In the genomic region with DNA sequence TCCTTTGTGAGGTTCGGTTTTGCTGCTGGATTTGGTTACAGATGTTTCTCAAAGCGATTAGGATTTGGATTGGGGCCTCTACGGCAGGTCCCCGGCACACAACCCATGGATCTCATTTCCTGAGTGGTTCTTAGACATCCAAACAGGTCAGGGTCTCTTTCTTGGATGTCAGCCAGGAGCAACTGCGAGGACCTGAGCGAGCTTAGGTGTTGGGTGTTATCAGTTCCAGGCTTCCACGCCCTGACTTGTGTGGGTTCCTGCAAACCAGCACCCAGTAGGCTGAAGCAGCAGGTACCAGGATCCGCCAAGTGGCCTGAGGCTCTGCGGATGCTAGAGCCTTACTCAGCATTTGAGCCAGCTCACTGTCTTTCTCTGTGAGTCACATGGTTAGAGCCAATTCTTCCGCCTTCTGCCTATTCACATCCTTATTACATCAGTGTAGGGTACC, we compare ENCODE assay signal across 8 mouse cellular contexts.
DNase-seq lines count a peak whose midpoint lies in the region; ATAC-seq lines count a peak whose summit lies in the region.

No protein-coding gene starts in this region.

- H3K36me3 ChIP-seq in forebrain, embryonic 13.5 days (ENCODE audit: poor library complexity, severe bottlenecking): no peaks in the 10 kb centered on the region
- no peaks in the 10 kb centered on the region for H3K36me3 ChIP-seq in lung, embryonic 15.5 days

- peak; percentile 5; the same call in 1 of the 2 replicates for ATAC-seq in forebrain, embryonic 13.5 days
- ATAC-seq in inflammation-experienced regulatory T-cells, adult 6 months: peak; percentile 7
- no peak for ATAC-seq in lung, embryonic 15.5 days (ENCODE audit: borderline replicate concordance, extremely low read depth, low FRiP score, low TSS enrichment)

- peaks cover 12% of the 10 kb centered on the region for H3K4me1 ChIP-seq in forebrain, embryonic 13.5 days
- H3K4me1 ChIP-seq in lung, embryonic 15.5 days: peaks cover 11% of the 10 kb centered on the region

- H3K4me2 ChIP-seq in forebrain, embryonic 13.5 days: peak overlapping the region; percentile 64
- peak overlapping the region; percentile 69 for H3K4me2 ChIP-seq in lung, embryonic 15.5 days

- DNase-seq in heart, adult 18-20 months: peak; percentile 36 to 56
- no peak for DNase-seq in heart, postnatal 25 days (ENCODE audit: low spot score)
- peak; percentile 23 for DNase-seq in adrenal gland, postnatal 25 days
- peak; percentile 13 for DNase-seq in retina, embryonic 14.5 days (ENCODE audit: low spot score)
- DNase-seq in left cerebral cortex, adult 8-10 months (ENCODE audit: low spot score in 2 of 2): no peak

- intact Hi-C loops in heart, postnatal 25 days (cut with DNase I): loop anchor here (2.0 to 10.0 kb wide), 7 partner anchors 207 to 1243 kb away; no protein-coding TSS in a partner anchor

- H3K9me3 ChIP-seq in forebrain, embryonic 13.5 days (replicated peaks): no peaks in the 10 kb centered on the region
- H3K9me3 ChIP-seq in lung, embryonic 15.5 days: no peaks in the 10 kb centered on the region

- H3K4me3 ChIP-seq in forebrain, embryonic 13.5 days: peak overlapping the region; percentile 39
- H3K4me3 ChIP-seq in lung, embryonic 15.5 days: peak overlapping the region; percentile 43

- peak overlapping the region; percentile 40 for H3K9ac ChIP-seq in forebrain, embryonic 13.5 days
- peak overlapping the region; percentile 40 for H3K9ac ChIP-seq in lung, embryonic 15.5 days

- 29% methylated on average over 10 of the region's 10 CpGs for WGBS in forebrain, embryonic 13.5 days
- 22% methylated on average over 10 of the region's 10 CpGs for WGBS in lung, embryonic 15.5 days

- no peak overlapping the region for H3K27ac ChIP-seq in forebrain, embryonic 13.5 days
- no peak overlapping the region for H3K27ac ChIP-seq in lung, embryonic 15.5 days

- 0 out of 2 replicates have a peak, but pooled peaks cover 2% of the 10 kb centered on the region for H3K27me3 ChIP-seq in forebrain, embryonic 13.5 days
- H3K27me3 ChIP-seq in lung, embryonic 15.5 days: no peaks in the 10 kb centered on the region

Comparison
In these comparisons a context has a peak if more than half of its experiments do, and no peak if none do; other contexts are left out.
1. DNase-seq: peak in heart, adult 18-20 months (2 of 2), adrenal gland, postnatal 25 days (single experiment) and retina, embryonic 14.5 days (single experiment); none in heart, postnatal 25 days (single experiment) and left cerebral cortex, adult 8-10 months (0 of 2).